Comparison of ENCODE assay signal across 23 mouse cellular contexts in the genomic region with DNA sequence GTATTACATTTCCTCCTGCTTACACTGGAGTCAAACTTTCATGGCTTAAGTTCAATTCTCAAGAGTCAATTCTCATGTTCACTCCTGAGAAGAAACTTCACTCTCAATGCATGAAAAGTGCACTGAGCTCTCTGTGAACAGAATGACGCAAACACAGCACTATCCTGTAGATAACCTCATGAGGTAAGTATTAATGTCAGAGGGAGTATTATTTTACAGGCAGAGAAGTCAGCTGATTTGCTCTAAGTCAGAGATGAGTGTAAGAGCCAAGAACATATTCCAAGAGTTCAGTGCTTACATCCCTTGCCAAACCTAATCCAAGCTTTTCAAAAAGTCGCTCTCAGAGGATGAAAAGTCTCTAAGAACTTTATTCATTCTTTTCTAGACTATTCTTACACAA.
DNase-seq lines count a peak whose midpoint lies in the region; ATAC-seq and TF ChIP-seq lines count a peak whose summit lies in the region.
"Had no signal": no experiment of that assay in that cellular context is flagged by ENCODE, and none has a peak within 500 bp of the region (broad histone marks: within the 10 kb centered on the region; RNA-seq: fewer than 3 reads in every experiment).

No protein-coding gene starts in this region.

- ATAC-seq in embryonic facial prominence, embryonic 14.5 days (ENCODE audit: low read depth), result peak; percentile 89
- no peak for ATAC-seq in heart, embryonic 11.5 days (replicated peaks; ENCODE audit: insufficient number of reproducible peaks, low FRiP score, low TSS enrichment)
- peak; percentile 62; the same call in 1 of the 2 replicates for ATAC-seq in heart, postnatal 0 days (ENCODE audit: insufficient read depth, low read depth)
- ATAC-seq: CD4-positive, CD25-positive, alpha-beta regulatory T cell, adult 4 months; forebrain, embryonic 14.5 days; intestine, embryonic 16.5 days had no signal

- H3K4me1 ChIP-seq in embryonic facial prominence, embryonic 14.5 days (ENCODE audit: control insufficient read depth, insufficient read depth, low read length), result peaks cover 6% of the 10 kb centered on the region; the same call in 1 of the 2 replicates
- H3K4me1 ChIP-seq in embryonic facial prominence, embryonic 10.5 days, result peaks cover 7% of the 10 kb centered on the region; the same call in 1 of the 2 replicates
- H3K4me1 ChIP-seq in heart, embryonic 11.5 days (ENCODE audit: control insufficient read depth, insufficient read depth, low read length), result peaks cover 6% of the 10 kb centered on the region
- H3K4me1 ChIP-seq in heart, postnatal 0 days (ENCODE audit: control insufficient read depth, insufficient read depth), result peaks cover 21% of the 10 kb centered on the region
- H3K4me1 ChIP-seq: hindbrain, embryonic 15.5 days; liver, embryonic 15.5 days had no signal

- H3K36me3 ChIP-seq in embryonic facial prominence, embryonic 14.5 days (ENCODE audit: control insufficient read depth, insufficient read depth, low read length), result no peaks in the 10 kb centered on the region
- 0 out of 2 replicates have a peak, but pooled peaks cover 3% of the 10 kb centered on the region for H3K36me3 ChIP-seq in embryonic facial prominence, embryonic 10.5 days (replicated peaks)
- no peaks in the 10 kb centered on the region for H3K36me3 ChIP-seq in heart, embryonic 11.5 days (ENCODE audit: control insufficient read depth, insufficient read depth, low read length)
- no peaks in the 10 kb centered on the region for H3K36me3 ChIP-seq in heart, postnatal 0 days (replicated peaks; ENCODE audit: control insufficient read depth, insufficient read depth, low read length)
- H3K36me3 ChIP-seq: hindbrain, embryonic 15.5 days; kidney, embryonic 15.5 days; limb, embryonic 12.5 days; liver, embryonic 15.5 days; midbrain, embryonic 12.5 days; neural tube, embryonic 12.5 days had no signal

- no peak overlapping the region for H3K9ac ChIP-seq in embryonic facial prominence, embryonic 14.5 days (ENCODE audit: low read depth, low read length)
- H3K9ac ChIP-seq in heart, embryonic 11.5 days (ENCODE audit: low read depth, low read length), result no peak overlapping the region
- no peak overlapping the region for H3K9ac ChIP-seq in heart, postnatal 0 days (replicated peaks; ENCODE audit: low read depth, low read length)
- H3K9ac ChIP-seq: hindbrain, embryonic 15.5 days; kidney, embryonic 15.5 days; limb, embryonic 12.5 days; liver, embryonic 15.5 days; midbrain, embryonic 12.5 days; neural tube, embryonic 12.5 days had no signal

- no peak for TF ChIP-seq EP300 in heart, postnatal 0 days (IDR thresholded peaks at IDR 0.05; ENCODE audit: low read depth)

- no peaks in the 10 kb centered on the region for H3K27me3 ChIP-seq in embryonic facial prominence, embryonic 14.5 days (replicated peaks; ENCODE audit: control insufficient read depth, insufficient read depth, low read length)
- H3K27me3 ChIP-seq in embryonic facial prominence, embryonic 10.5 days (replicated peaks; ENCODE audit: low read depth, poor library complexity, severe bottlenecking), result no peaks in the 10 kb centered on the region
- no peaks in the 10 kb centered on the region for H3K27me3 ChIP-seq in heart, embryonic 11.5 days (ENCODE audit: control insufficient read depth, insufficient read depth, low read length)
- no peaks in the 10 kb centered on the region for H3K27me3 ChIP-seq in heart, postnatal 0 days (ENCODE audit: control insufficient read depth, insufficient read depth, low read length)
- H3K27me3 ChIP-seq: hindbrain, embryonic 15.5 days; kidney, embryonic 15.5 days; limb, embryonic 12.5 days; liver, embryonic 15.5 days; midbrain, embryonic 12.5 days; neural tube, embryonic 12.5 days had no signal

- no peak overlapping the region for H3K4me3 ChIP-seq in embryonic facial prominence, embryonic 14.5 days (ENCODE audit: low read depth, low read length)
- no peak overlapping the region for H3K4me3 ChIP-seq in embryonic facial prominence, embryonic 10.5 days
- no peak overlapping the region for H3K4me3 ChIP-seq in heart, embryonic 11.5 days (ENCODE audit: low read depth, low read length)
- no peak overlapping the region for H3K4me3 ChIP-seq in heart, postnatal 0 days (ENCODE audit: low read depth, low read length)
- H3K4me3 ChIP-seq: erythroblast, embryonic 14.5 days; hindbrain, embryonic 15.5 days; kidney, embryonic 15.5 days; limb, embryonic 12.5 days; liver, embryonic 15.5 days; midbrain, embryonic 12.5 days; neural tube, embryonic 12.5 days had no signal

- H3K27ac ChIP-seq in embryonic facial prominence, embryonic 14.5 days (replicated peaks; ENCODE audit: low read depth, low read length), result no peak overlapping the region; the same call in 1 of the 2 replicates
- no peak overlapping the region for H3K27ac ChIP-seq in embryonic facial prominence, embryonic 10.5 days (replicated peaks)
- no peak overlapping the region for H3K27ac ChIP-seq in heart, embryonic 11.5 days (ENCODE audit: low read depth, low read length)
- H3K27ac ChIP-seq in heart, postnatal 0 days (ENCODE audit: low read depth), result peak overlapping the region; percentile 31; the same call in 1 of the 2 replicates
- H3K27ac ChIP-seq: hindbrain, embryonic 15.5 days; kidney, embryonic 15.5 days; limb, embryonic 12.5 days; liver, embryonic 15.5 days; midbrain, embryonic 12.5 days; neural tube, embryonic 12.5 days had no signal

- TF ChIP-seq CTCF in heart, postnatal 0 days (IDR thresholded peaks at IDR 0.05; ENCODE audit: low read depth), result no peak

- peaks cover 5% of the 10 kb centered on the region; the same call in 1 of the 2 replicates for H3K9me3 ChIP-seq in embryonic facial prominence, embryonic 14.5 days (ENCODE audit: control insufficient read depth, low read length)
- H3K9me3 ChIP-seq in embryonic facial prominence, embryonic 10.5 days, result no peaks in the 10 kb centered on the region
- peaks cover 6% of the 10 kb centered on the region for H3K9me3 ChIP-seq in heart, embryonic 11.5 days (replicated peaks; ENCODE audit: control insufficient read depth, low read length)
- no peaks in the 10 kb centered on the region for H3K9me3 ChIP-seq in heart, postnatal 0 days (replicated peaks; ENCODE audit: control insufficient read depth, low read length)
- H3K9me3 ChIP-seq: hindbrain, embryonic 15.5 days; kidney, embryonic 15.5 days; liver, embryonic 15.5 days; neural tube, embryonic 12.5 days had no signal

- DNase-seq in embryonic facial prominence, embryonic 14.5 days (ENCODE audit: low spot score), result peak; percentile 85
- no peak for DNase-seq in embryonic facial prominence, embryonic 10.5 days (ENCODE audit: low spot score)
- peak; percentile 34 to 42 for DNase-seq in heart, adult 9 months (ENCODE audit: low spot score in 2 of 2)
- peak; percentile 31 for DNase-seq in 3T3-L1 (ENCODE audit: low read depth, low spot score)
- DNase-seq in heart, postnatal 0 days (ENCODE audit: low spot score), result peak; percentile 41
- no peak for DNase-seq in right cerebral cortex, postnatal 14 days
- DNase-seq in adrenal gland, postnatal 36 days, result no peak
- DNase-seq: adrenal gland, postnatal 25 days; cerebellum, adult 18-20 months; cerebellum, postnatal 36 days; kidney, postnatal 4 days; thymus, adult 2 months had no signal

- WGBS in embryonic facial prominence, embryonic 14.5 days, result 52% methylated on average over 2 of the region's 2 CpGs
- WGBS in embryonic facial prominence, embryonic 10.5 days, result 94% methylated on average over 2 of the region's 2 CpGs
- 79% methylated on average over 2 of the region's 2 CpGs for WGBS in heart, embryonic 11.5 days (ENCODE audit: insufficient replicate concordance)
- 52% methylated on average over 2 of the region's 2 CpGs for WGBS in heart, postnatal 0 days

- H3K4me2 ChIP-seq in embryonic facial prominence, embryonic 14.5 days (ENCODE audit: low read depth, low read length), result no peak overlapping the region
- no peak overlapping the region for H3K4me2 ChIP-seq in heart, embryonic 11.5 days
- no peak overlapping the region for H3K4me2 ChIP-seq in heart, postnatal 0 days (ENCODE audit: low read depth, low read length)
- H3K4me2 ChIP-seq: hindbrain, embryonic 15.5 days; kidney, embryonic 15.5 days; limb, embryonic 12.5 days; liver, embryonic 15.5 days; midbrain, embryonic 12.5 days; neural tube, embryonic 12.5 days had no signal

Comparison
In these comparisons a context has a peak if more than half of its experiments do, and no peak if none do; other contexts are left out.
1. DNase-seq: peak in embryonic facial prominence, embryonic 14.5 days (single experiment), heart, adult 9 months (2 of 2), 3T3-L1 (single experiment) and heart, postnatal 0 days (single experiment); none in embryonic facial prominence, embryonic 10.5 days (single experiment), right cerebral cortex, postnatal 14 days (single experiment) and adrenal gland, postnatal 36 days (0 of 2).